Comparison of ENCODE assay signal across 15 mouse cellular contexts in genomic region chr1:119472648-119473047, GRCm38 (mm10). TPM values are rescaled to one million over a fixed set of nuclear protein-coding genes. Genes with fewer than 3 reads are reported as not detected.
DNase-seq lines count a peak whose midpoint lies in the region; ATAC-seq and TF ChIP-seq lines count a peak whose summit lies in the region.
"Had no signal": no experiment of that assay in that cellular context is flagged by ENCODE, and none has a peak within 500 bp of the region (broad histone marks: within the 10 kb centered on the region; RNA-seq: fewer than 3 reads in every experiment).

No protein-coding gene starts in this region.

- DNase-seq in forebrain, postnatal 0 days = no peak
- peak; percentile 51 for DNase-seq in liver
- no peak for DNase-seq in liver, postnatal 0 days
- DNase-seq in G1E (ENCODE audit: low spot score) = peak; percentile 57
- no peak for DNase-seq in liver, embryonic 11.5 days (ENCODE audit: low spot score)
- DNase-seq in frontal cortex, postnatal 36 days (ENCODE audit: low spot score in 2 of 2) = no peak
- no peak for DNase-seq in layer of hippocampus, postnatal 25 days (ENCODE audit: extremely low spot score in 1 of 2, low spot score in 1 of 2)
- DNase-seq: adrenal gland, postnatal 36 days; cerebellum, adult 11 months; right cerebral cortex, postnatal 14 days had no signal

- H3K27ac ChIP-seq in forebrain, postnatal 0 days (ENCODE audit: low read depth, low read length) = no peak overlapping the region
- H3K27ac ChIP-seq in forebrain, embryonic 12.5 days = no peak overlapping the region
- H3K27ac ChIP-seq in liver, postnatal 0 days (ENCODE audit: low read depth) = no peak overlapping the region
- no peak overlapping the region for H3K27ac ChIP-seq in liver, embryonic 11.5 days (ENCODE audit: low read depth, low read length)
- H3K27ac ChIP-seq: limb, embryonic 15.5 days; neural tube, embryonic 15.5 days had no signal

- H3K4me3 ChIP-seq in forebrain, postnatal 0 days (ENCODE audit: low read depth, low read length) = no peak overlapping the region
- no peak overlapping the region for H3K4me3 ChIP-seq in forebrain, embryonic 12.5 days (replicated peaks)
- H3K4me3 ChIP-seq in liver, postnatal 0 days (ENCODE audit: low read depth, low read length) = no peak overlapping the region
- no peak overlapping the region; the same call in 1 of the 2 replicates for H3K4me3 ChIP-seq in G1E (ENCODE audit: low read depth, low read length)
- H3K4me3 ChIP-seq in liver, embryonic 11.5 days (ENCODE audit: low read depth, low read length) = no peak overlapping the region
- H3K4me3 ChIP-seq: limb, embryonic 15.5 days; neural tube, embryonic 15.5 days had no signal

- no peak for TF ChIP-seq CTCF in forebrain, postnatal 0 days (IDR thresholded peaks at IDR 0.05; ENCODE audit: low read depth)
- no peak for TF ChIP-seq CTCF in liver, postnatal 0 days (IDR thresholded peaks at IDR 0.05; ENCODE audit: low read depth)
- no peak for TF ChIP-seq CTCF in G1E (IDR thresholded peaks at IDR 0.05; ENCODE audit: low read depth, low read length)

- ATAC-seq in forebrain, postnatal 0 days = peak; percentile 15; the same call in 1 of the 2 replicates
- no peak for ATAC-seq in forebrain, embryonic 12.5 days (ENCODE audit: low FRiP score)
- ATAC-seq in liver, postnatal 0 days = no peak
- ATAC-seq in G1E (ENCODE audit: extremely low read depth, insufficient number of reproducible peaks, low FRiP score, poor library complexity, severe bottlenecking) = peak; percentile 22
- ATAC-seq in liver, embryonic 11.5 days (replicated peaks; ENCODE audit: low FRiP score) = peak; percentile 71
- ATAC-seq: intestine, postnatal 0 days had no signal

- 0 out of 2 replicates have a peak, but pooled peaks cover 3% of the 10 kb centered on the region for H3K4me1 ChIP-seq in forebrain, postnatal 0 days (ENCODE audit: insufficient read depth)
- H3K4me1 ChIP-seq in forebrain, embryonic 12.5 days = peaks cover 12% of the 10 kb centered on the region
- peaks cover 7% of the 10 kb centered on the region; the same call in 1 of the 2 replicates for H3K4me1 ChIP-seq in liver, postnatal 0 days (ENCODE audit: insufficient read depth)
- H3K4me1 ChIP-seq in G1E (ENCODE audit: insufficient read depth, low read depth, low read length) = peaks cover 60% of the 10 kb centered on the region
- H3K4me1 ChIP-seq in liver, embryonic 11.5 days (replicated peaks; ENCODE audit: control insufficient read depth, insufficient read depth, low read length) = peaks cover 16% of the 10 kb centered on the region
- H3K4me1 ChIP-seq: limb, embryonic 15.5 days had no signal

- H3K9ac ChIP-seq in forebrain, postnatal 0 days = no peak overlapping the region
- H3K9ac ChIP-seq in forebrain, embryonic 12.5 days = no peak overlapping the region
- H3K9ac ChIP-seq in liver, postnatal 0 days (replicated peaks) = no peak overlapping the region
- H3K9ac ChIP-seq in liver, embryonic 11.5 days (ENCODE audit: low read depth, low read length) = no peak overlapping the region
- H3K9ac ChIP-seq: limb, embryonic 15.5 days; neural tube, embryonic 15.5 days had no signal

- H3K9me3 ChIP-seq in forebrain, postnatal 0 days (ENCODE audit: low read length) = no peaks in the 10 kb centered on the region
- H3K9me3 ChIP-seq in forebrain, embryonic 12.5 days = no peaks in the 10 kb centered on the region
- no peaks in the 10 kb centered on the region for H3K9me3 ChIP-seq in liver, postnatal 0 days (ENCODE audit: low read length)
- no peaks in the 10 kb centered on the region for H3K9me3 ChIP-seq in G1E (replicated peaks)
- H3K9me3 ChIP-seq in liver, embryonic 11.5 days (ENCODE audit: control insufficient read depth, low read length) = no peaks in the 10 kb centered on the region
- H3K9me3 ChIP-seq: limb, embryonic 15.5 days; neural tube, embryonic 15.5 days had no signal

- TF ChIP-seq EP300 in liver, postnatal 0 days (IDR thresholded peaks at IDR 0.05; ENCODE audit: low read depth) = no peak

- WGBS in forebrain, postnatal 0 days = 50% methylated on average over 11 of the region's 11 CpGs
- WGBS in forebrain, embryonic 12.5 days = 67% methylated on average over 11 of the region's 11 CpGs
- WGBS in liver, postnatal 0 days (ENCODE audit: insufficient replicate concordance) = 47% methylated on average over 11 of the region's 11 CpGs
- WGBS in liver, embryonic 11.5 days = 27% methylated on average over 11 of the region's 11 CpGs

- no peak overlapping the region for H3K4me2 ChIP-seq in forebrain, postnatal 0 days (ENCODE audit: low read depth)
- no peak overlapping the region for H3K4me2 ChIP-seq in forebrain, embryonic 12.5 days
- no peak overlapping the region for H3K4me2 ChIP-seq in liver, postnatal 0 days (ENCODE audit: low read depth, low read length)
- peak overlapping the region; percentile 25; the same call in 1 of the 2 replicates for H3K4me2 ChIP-seq in liver, embryonic 11.5 days
- H3K4me2 ChIP-seq: limb, embryonic 15.5 days; neural tube, embryonic 15.5 days had no signal

- peaks cover 38% of the 10 kb centered on the region for H3K36me3 ChIP-seq in forebrain, postnatal 0 days (ENCODE audit: insufficient read depth)
- no peaks in the 10 kb centered on the region; the same call in 1 of the 2 replicates for H3K36me3 ChIP-seq in forebrain, embryonic 12.5 days (replicated peaks)
- peaks cover 50% of the 10 kb centered on the region for H3K36me3 ChIP-seq in liver, postnatal 0 days (replicated peaks; ENCODE audit: insufficient read depth, low read length)
- H3K36me3 ChIP-seq in G1E (replicated peaks) = peaks cover 84% of the 10 kb centered on the region
- peaks cover 13% of the 10 kb centered on the region; the same call in 1 of the 2 replicates for H3K36me3 ChIP-seq in liver, embryonic 11.5 days (ENCODE audit: control insufficient read depth, insufficient read depth, low read length)

- H3K27me3 ChIP-seq in forebrain, postnatal 0 days (ENCODE audit: insufficient read depth, low read length) = no peaks in the 10 kb centered on the region
- no peaks in the 10 kb centered on the region for H3K27me3 ChIP-seq in forebrain, embryonic 12.5 days
- no peaks in the 10 kb centered on the region for H3K27me3 ChIP-seq in liver, postnatal 0 days (ENCODE audit: insufficient read depth, low read length)
- H3K27me3 ChIP-seq in G1E (ENCODE audit: insufficient read depth, low read length) = peaks cover 7% of the 10 kb centered on the region
- H3K27me3 ChIP-seq in liver, embryonic 11.5 days (replicated peaks; ENCODE audit: control insufficient read depth, insufficient read depth, low read length) = no peaks in the 10 kb centered on the region
- H3K27me3 ChIP-seq: limb, embryonic 15.5 days; neural tube, embryonic 15.5 days had no signal

RNA-seq across cellular contexts. Expression of gene Ralb, which starts 31.9 kb away (rescaled TPM):
- 40.6 and 41.4 TPM in 2 replicates for total RNA-seq in forebrain, postnatal 0 days (2014; rRNA removed)
- polyA plus RNA-seq in forebrain, postnatal 0 days (2015; fragmentation: Nextera tagmentation; extraction: Ambion mirVana) = 55.1 and 57.3 TPM in 2 replicates
- polyA plus RNA-seq in forebrain, embryonic 12.5 days (2016; fragmentation: Nextera tagmentation; extraction: Ambion mirVana) = 65.7 and 67.3 TPM in 2 replicates
- polyA plus RNA-seq in liver, postnatal 0 days (2015; fragmentation: Nextera tagmentation; extraction: Ambion mirVana) = 30.9 and 31.8 TPM in 2 replicates
- total RNA-seq in G1E (2014; fragmentation: Nextera tagmentation) (37.4 and 39.9 TPM in 2 replicates), G1E (2017) (91.8 and 97.4 TPM in 2 replicates)
- polyA plus RNA-seq in G1E (2012) = 51.5 and 60.5 TPM in 2 replicates
- polyA plus RNA-seq in liver, embryonic 11.5 days (2014; fragmentation: Nextera tagmentation; extraction: Ambion mirVana) = 92.1 and 96.8 TPM in 2 replicates
- 10 to 100 TPM; 21.4 to 23.5 TPM for total RNA-seq in layer of hippocampus, postnatal 25 days (2021)

RNA-seq across cellular contexts. Expression of gene Inhbb, which starts 50.6 kb away (rescaled TPM):
- 5.8 and 6.0 TPM in 2 replicates for total RNA-seq in forebrain, postnatal 0 days (2014; rRNA removed)
- 4.1 and 4.2 TPM in 2 replicates for polyA plus RNA-seq in forebrain, postnatal 0 days (2015; fragmentation: Nextera tagmentation; extraction: Ambion mirVana)
- polyA plus RNA-seq in forebrain, embryonic 12.5 days (2016; fragmentation: Nextera tagmentation; extraction: Ambion mirVana) = 1.8 and 2.3 TPM in 2 replicates
- polyA plus RNA-seq in liver, postnatal 0 days (2015; fragmentation: Nextera tagmentation; extraction: Ambion mirVana) = 0.65 and 0.78 TPM in 2 replicates
- total RNA-seq in G1E (2014; fragmentation: Nextera tagmentation) = not detected in 2 replicates
- total RNA-seq in G1E (2017) = under 0.01 and 0.05 TPM in 2 replicates
- polyA plus RNA-seq in G1E (2012) = not detected in 2 replicates
- 0.06 and 0.11 TPM in 2 replicates for polyA plus RNA-seq in liver, embryonic 11.5 days (2014; fragmentation: Nextera tagmentation; extraction: Ambion mirVana)
- 1 to 10 TPM; 8.6 to 8.7 TPM for total RNA-seq in layer of hippocampus, postnatal 25 days (2021)
- total RNA-seq: hematopoietic stem cell, adult 5-6 weeks had no signal

RNA-seq across cellular contexts. Expression of gene Tmem185b, which starts 53.3 kb away (rescaled TPM):
- total RNA-seq in forebrain, postnatal 0 days (2014; rRNA removed) = 13.7 and 14.6 TPM in 2 replicates
- polyA plus RNA-seq in forebrain, postnatal 0 days (2015; fragmentation: Nextera tagmentation; extraction: Ambion mirVana) = 9.0 and 12.3 TPM in 2 replicates
- polyA plus RNA-seq in forebrain, embryonic 12.5 days (2016; fragmentation: Nextera tagmentation; extraction: Ambion mirVana) = 19.2 and 19.7 TPM in 2 replicates
- 11.0 and 12.7 TPM in 2 replicates for polyA plus RNA-seq in liver, postnatal 0 days (2015; fragmentation: Nextera tagmentation; extraction: Ambion mirVana)
- total RNA-seq in G1E (2014; fragmentation: Nextera tagmentation) (17.5 and 27.7 TPM in 2 replicates), G1E (2017) (33.8 and 35.9 TPM in 2 replicates)
- 58.0 and 72.1 TPM in 2 replicates for polyA plus RNA-seq in G1E (2012)
- 17.6 and 21.7 TPM in 2 replicates for polyA plus RNA-seq in liver, embryonic 11.5 days (2014; fragmentation: Nextera tagmentation; extraction: Ambion mirVana)
- total RNA-seq in layer of hippocampus, postnatal 25 days (2021) = 10 to 100 TPM; 15.3 to 15.4 TPM

Comparison
In these comparisons a context has a peak if more than half of its experiments do, and no peak if none do; other contexts are left out.
1. ATAC-seq: peak in forebrain, postnatal 0 days (single experiment), G1E (single experiment) and liver, embryonic 11.5 days (single experiment); none in forebrain, embryonic 12.5 days (single experiment) and liver, postnatal 0 days (single experiment).
2. DNase-seq: peak in liver (single experiment) and G1E (single experiment); none in forebrain, postnatal 0 days (single experiment), liver, postnatal 0 days (single experiment), liver, embryonic 11.5 days (single experiment), frontal cortex, postnatal 36 days (0 of 2) and layer of hippocampus, postnatal 25 days (0 of 2).